Mouse (Mus musculus): Measurements from ENCODE around the gene Olfr631.
A peak's percentile ranks its signal among the peaks of the same experiment; 100 is the strongest.
"Not testable (repeated sequence)": the region's sequence is repeated elsewhere in the genome, so short reads cannot be mapped to it uniquely, and the experiment has no call there.

The Olfr631 gene

DNA sequence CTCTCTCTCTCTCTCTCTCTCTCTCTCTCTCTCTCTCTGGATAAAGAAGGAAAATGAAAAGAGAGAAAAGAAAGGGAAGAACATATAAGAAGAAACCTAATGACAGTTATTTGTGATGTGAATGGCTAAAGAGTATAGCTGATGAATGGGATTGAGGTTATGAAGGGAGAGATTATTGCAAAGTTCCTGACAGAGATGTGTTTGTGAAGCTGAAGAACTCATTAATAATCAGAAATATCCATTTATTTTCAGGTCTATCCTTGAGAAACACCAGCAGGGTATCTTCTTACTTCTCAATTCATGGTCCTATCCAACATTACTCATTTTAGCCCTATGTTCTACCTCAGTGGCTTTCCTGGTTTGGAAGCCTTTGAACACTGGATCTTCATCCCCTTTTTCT lies at the start of gene Olfr631:
Gene Olfr631, plus strand, starts transcription at position 301 of the 400 bp plus-strand sequence.
- DNase-seq: no peak

DNA sequence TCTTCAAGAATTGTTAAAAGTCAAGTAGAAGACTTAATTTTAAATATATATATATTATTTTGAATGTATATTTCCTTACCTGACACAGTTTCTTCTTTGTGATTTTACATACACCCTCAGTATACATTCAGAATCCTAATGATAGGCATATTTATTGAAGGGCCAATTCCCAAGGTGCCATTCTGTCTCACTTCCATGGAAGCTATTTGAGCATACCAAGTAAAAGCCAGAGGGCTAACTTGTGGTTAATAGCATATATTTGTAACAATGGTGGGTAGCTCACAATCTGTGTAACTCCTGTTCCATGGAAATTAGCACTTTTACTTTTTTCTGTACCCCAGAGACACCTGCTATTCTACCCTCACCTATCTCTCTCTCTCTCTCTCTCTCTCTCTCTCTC lies 42.5 kb upstream of the Olfr631 start, which contains the start of gene Olfr66:
Gene Olfr66, minus strand, starts transcription at position 101 of the 400 bp plus-strand sequence.
- DNase-seq: no peak

DNA sequence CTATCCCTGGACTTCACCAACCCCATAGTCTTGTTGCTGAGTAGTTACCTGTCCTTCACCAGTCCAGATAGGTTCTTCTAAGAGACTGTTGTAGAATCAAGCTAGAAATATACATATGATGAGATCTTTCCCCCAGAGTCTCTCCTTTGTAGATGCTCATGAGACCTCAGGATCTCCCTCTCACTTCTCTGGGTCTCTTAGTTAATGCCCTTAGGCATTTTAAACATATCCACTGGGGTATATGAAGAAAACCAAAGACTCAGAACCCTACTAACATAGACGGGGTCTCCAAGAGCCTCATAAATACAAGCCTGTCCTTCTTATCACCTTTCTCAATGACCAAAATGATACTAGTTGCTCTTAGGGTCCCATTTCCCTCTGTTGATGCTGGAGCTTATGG lies 34.2 kb upstream of the Olfr631 start, which contains the start of gene Olfr64:
Gene Olfr64, minus strand, starts transcription at position 101 of the 400 bp plus-strand sequence.
- DNase-seq: no peak

DNA sequence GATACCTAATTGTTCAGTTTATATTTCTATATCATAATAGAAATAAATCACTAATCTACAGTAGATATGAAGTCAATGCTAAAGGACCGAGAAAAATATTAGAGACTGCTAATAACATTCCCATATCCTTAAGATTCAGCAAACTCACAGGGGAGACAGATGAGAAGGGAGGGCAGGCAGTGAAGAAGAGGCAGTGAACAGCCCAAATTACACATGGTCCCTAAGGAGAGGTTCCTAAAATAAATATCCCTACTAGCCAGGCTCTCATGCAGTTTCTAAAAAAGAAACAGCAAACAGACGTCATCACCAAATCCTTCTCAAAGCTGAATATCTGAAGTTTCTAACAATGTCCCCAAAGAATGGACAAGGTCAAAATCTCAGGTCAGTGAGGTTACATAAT lies 25.4 kb upstream of the Olfr631 start, which contains the start of gene Olfr65:
Gene Olfr65, plus strand, starts transcription at position 301 of the 400 bp plus-strand sequence.
- no peak for DNase-seq

DNA sequence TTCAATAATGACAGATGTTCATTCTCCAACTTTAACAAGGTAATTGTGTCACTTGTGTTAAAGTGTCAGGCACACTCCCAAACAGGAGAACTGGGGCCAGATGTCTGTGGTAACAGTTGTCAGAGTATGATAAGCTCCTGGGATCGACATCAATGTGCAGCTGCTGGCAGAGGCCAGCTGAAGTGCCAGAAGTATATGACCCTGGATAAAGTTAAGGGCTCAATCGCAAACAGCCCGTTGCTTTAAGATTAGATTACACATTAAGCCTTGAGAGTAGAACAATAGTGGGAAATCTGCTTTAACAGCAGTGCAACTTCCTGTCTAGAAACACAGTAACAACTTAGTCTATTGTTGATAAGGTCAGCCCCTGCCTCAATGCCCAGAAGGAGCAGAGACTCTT lies 18.6 kb upstream of the Olfr631 start:
- DNase-seq: no peak

DNA sequence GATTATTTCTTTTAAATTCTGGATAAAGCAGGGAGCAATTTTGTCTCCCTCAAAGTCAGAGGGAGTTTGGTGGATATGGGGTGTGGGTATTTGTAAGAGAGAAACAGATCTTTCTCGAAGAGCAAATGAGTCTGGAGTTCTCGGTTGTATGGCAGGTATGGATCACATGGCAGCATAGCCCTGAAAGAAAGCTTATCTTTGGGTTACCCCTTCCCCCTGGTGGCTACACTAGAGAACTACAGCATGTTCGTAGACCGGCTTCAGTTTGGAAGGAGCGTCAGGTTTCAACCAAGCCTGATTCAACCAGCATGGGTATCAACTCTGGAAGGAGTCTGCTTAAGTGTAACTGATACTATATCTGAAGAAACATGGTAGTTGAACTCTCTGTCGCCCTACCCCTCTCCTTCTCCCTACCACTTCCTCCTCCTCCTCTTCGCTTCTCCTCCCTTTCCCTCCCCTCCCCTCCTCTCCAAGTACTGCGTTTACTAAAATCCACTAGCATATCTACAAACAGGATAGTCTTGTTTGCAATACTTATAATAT lies 15.6 kb upstream of the Olfr631 start:
- peak; percentile 3 for DNase-seq

DNA sequence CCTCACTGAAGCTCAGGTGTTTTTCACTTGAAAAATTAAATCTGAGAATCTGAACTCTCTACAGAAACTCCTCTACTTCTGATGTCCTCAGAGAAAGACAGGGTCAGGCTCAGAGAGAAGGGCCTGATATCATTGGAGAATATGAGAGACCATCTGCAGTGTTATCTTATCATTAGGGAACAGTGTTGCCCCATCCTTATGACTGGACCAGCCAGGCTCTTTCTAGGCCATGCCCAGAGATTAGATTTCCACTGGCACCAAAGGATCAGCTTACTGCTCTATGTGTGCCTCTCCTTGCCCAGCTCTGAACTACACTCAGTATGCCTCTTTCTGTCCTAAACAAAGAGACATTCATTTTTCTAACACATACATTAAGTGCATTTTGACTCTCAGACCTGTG lies 13.3 kb upstream of the Olfr631 start:
- no peak for DNase-seq

DNA sequence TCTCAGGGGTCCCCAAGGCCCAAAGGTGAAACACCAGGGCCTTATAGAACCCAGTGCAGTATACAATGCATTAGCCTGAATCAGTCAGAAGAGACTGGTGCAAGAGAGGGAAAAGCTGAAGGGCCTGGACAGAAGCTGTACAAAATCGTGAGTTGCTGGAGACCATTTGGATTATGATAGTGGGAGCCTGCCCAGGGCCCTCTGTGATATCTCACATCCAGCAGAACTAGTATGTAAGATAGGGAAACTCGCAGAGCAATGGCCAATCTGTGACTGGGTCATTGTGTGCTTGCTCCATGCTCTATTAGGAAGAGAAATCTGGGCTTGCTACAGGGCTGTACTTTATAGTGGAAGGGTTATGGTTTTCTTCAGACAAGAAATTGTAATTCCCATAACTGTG lies 5.6 kb downstream of the Olfr631 start, which contains the start of gene Olfr632:
Gene Olfr632, plus strand, starts transcription at position 84 of the 400 bp plus-strand sequence.
- no peak for DNase-seq

DNA sequence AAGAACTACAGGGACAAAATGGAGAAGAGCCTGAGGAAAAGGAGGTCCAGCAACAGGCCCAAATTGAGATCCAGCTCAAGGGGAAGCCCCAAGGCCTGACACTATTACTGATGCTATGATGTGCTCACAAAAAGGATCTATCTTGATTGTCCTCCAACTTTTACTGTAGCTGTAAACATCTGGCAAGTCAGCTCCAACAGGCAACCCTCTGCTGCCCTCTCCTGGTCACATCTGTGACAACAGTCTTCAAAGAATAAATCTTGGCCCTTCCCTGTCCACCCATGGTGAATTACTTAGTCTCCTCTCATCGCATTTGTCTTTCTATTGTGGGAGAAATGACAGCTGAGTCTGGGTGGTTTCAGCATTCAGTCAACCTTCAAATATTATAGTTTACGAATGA lies 14.1 kb downstream of the Olfr631 start:
- peak; percentile 59 for DNase-seq

DNA sequence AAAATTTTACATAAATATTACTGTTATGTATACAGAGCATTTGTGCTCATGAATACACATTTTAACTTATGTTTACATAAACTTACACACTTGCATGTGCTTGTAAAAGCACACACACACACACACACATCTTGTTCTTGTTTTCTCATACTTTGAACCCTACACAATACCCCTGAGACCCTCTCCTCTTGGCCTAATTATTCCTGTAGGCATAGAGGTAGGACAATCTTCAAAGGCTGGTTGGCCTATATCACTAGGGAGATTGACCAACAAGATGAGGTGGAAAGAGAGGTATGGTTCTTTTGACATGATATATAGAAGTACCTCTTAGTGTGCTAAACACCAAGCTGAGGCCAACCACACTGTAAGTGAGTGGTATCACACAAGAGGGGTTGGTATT lies 15.5 kb downstream of the Olfr631 start, which contains the start of gene Olfr633:
Gene Olfr633, plus strand, starts transcription at position 301 of the 400 bp plus-strand sequence.
- DNase-seq: no peak

DNA sequence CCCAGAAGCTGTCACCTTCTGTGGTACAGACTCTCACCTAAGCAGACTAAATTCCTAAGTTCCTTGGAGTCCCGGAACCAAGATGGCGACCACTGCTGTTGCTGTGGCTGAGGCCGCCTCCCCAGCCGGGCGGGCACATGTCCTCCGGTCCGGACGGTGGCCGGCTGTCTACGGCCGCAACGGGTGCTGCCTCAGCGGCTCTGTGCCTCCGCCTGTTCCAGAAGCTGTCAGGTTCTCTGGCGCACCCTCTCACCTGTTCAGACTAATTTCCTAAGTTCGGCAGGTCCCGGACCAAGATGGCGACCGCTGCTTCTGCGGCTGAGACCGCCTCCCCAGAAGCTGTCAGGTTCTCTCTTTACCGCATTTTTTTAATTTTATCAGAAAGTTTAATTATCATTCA lies 38.2 kb downstream of the Olfr631 start:
- DNase-seq: not testable (repeated sequence)

DNA sequence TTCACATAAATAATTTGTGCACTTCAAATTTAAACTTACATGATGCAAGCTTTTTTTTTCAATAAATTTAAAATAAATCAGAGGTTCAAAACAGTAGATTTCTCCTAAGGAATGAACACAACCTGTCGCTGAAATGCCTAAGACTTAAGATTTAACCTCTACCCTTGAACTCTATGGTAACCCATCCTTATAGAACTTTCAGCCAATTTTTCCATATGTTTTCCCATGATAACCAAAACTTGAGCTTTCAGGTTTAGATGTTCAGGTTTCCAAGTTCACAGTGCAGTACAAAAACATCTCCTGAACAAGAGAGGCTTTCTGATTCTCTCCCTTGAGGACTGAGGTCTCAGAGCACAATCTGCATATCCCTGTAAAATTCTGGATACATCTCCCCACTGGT lies 42.2 kb downstream of the Olfr631 start, which contains the start of gene Olfr635:
Gene Olfr635, plus strand, starts transcription at position 301 of the 400 bp plus-strand sequence.
- DNase-seq: no peak

DNA sequence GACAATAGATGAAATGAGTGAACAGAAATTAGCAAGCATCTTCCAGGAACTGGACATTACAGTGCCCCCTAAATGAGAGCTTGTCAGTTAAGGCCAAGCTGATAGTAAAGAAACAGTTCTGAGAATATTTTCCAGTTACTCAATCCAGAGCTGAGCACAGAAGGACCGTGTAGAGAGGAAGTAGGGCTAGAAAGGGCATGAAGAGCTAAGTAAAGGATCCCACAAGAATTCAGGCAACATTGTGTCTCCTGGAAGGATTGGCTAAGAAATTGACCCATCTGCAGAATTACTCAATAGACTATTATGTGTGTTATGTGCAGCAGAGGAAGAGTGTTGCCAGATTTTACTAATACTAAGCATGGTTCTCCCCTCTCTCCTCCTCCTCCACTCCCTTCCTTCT lies 43.2 kb downstream of the Olfr631 start:
- DNase-seq: no peak

Data from retina, postnatal 1 day (tissue).